Mouse (Mus musculus) ES-Bruce4 (cell line): ENCODE results near the gene Brd4.

Source experiments
- CTCF ChIP-seq: IDR thresholded peaks from one replicate; pipeline ENCODE4 v1.8.1; 2011; ENCODE audit warnings: low read depth, low read length
- POLR2A ChIP-seq: IDR thresholded peaks from one replicate; pipeline ENCODE4 v1.8.1; 2011; ENCODE audit warnings: low read length; ENCODE audit not compliant: insufficient read depth

DNA sequence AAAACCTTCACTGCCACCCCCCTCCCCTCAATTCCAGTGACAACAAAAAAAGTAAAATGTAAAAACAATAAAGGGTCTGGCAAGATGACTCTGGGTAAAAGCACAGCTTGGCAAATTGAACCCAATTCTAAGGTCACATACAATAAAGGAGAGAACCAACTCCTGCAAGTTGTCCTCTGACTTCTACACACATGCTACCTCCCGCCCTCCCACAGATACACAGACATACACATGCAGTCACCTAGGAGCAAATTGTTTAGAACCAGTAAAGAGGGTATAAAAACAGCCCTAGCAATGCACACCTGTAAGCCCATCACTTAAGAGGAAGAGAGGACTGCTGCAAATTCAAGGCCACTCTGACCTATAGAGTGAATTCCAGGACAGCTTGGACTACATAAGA is 38.3 kb upstream of the Brd4 start:
- TF ChIP-seq CTCF (no peak), POLR2A (no peak)
